Mouse (Mus musculus): ENCODE measurements at regions not wholly inside any gene's neighbourhood (a gene's known extent, or its start where the extent isn't known, plus 50 kb on each side); places are given as distances from the start of the nearest gene placed in this dataset.
"Not testable (repeated sequence)": the region's sequence is repeated elsewhere in the genome, so short reads cannot be mapped to it uniquely, and the experiment has no call there.

DNA sequence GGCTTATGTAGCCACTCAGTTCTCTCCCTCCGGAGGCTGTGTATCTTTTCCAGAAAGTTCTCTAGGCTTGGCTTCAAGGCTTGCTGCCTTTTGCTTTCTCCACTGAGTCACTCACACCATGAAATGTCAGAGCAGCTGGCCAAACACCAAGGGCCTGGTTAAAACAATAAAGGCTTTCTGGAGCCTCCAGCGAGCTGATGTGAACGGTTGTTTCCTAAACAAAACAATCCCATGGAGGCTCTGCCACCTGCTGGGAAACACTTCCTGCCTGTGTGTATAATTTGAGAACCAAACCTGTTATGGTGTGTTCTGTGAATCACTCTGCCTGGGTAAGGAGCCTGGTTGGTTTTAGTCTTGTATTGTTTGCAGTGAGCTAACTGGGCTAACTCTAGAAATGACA lies 96.7 kb upstream of the Tspan5 start:
- Histone ChIP-seq H3K36me3 (no peaks in the 10 kb centered on the region), H3K4me3 (replicated peaks) (no peak overlapping the region), H3K9ac (no peak overlapping the region), H3K4me1 (peaks cover 21% of the 10 kb centered on the region), H3K27ac (peak overlapping the region; percentile 30; the same call in 1 of the 2 replicates), H3K9me3 (replicated peaks) (no peaks in the 10 kb centered on the region), H3K27me3 (no peaks in the 10 kb centered on the region), H3K4me2 (peak overlapping the region; percentile 63)
- ATAC-seq (replicated peaks; ENCODE audit: low FRiP score): 0 out of 2 replicates have a peak, but pooled peaks have one; percentile 12
- 11% methylated on average over 3 of the region's 3 CpGs for WGBS

DNA sequence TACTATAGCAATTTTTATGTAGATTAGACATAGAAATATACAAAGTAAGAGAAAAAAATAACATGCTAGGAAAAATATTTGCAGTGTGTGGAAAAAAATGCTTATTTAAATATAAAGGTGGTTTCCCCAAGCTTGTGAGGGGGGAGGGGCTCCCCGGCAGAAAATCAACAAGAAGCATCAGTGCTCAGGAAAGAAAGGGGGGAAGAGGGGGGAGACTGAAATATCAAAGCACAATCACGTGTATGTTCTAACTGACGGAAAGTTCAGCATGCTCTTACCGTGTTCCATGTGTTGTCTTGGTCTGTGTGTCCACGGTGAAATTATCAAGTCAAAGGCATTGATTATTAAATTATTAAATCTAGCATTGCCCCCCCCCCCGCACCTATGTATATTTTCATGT lies 92.3 kb upstream of the Tspan5 start:
- no peak overlapping the region for H3K9ac ChIP-seq
- H3K4me3 ChIP-seq (replicated peaks): no peak overlapping the region
- H3K27ac ChIP-seq: no peak overlapping the region
- no peak overlapping the region for H3K4me2 ChIP-seq
- no peaks in the 10 kb centered on the region for H3K9me3 ChIP-seq (replicated peaks)
- ATAC-seq (replicated peaks; ENCODE audit: low FRiP score): no peak
- WGBS: 87% methylated on average over 6 of the region's 6 CpGs
- peaks cover 8% of the 10 kb centered on the region for H3K4me1 ChIP-seq
- no peaks in the 10 kb centered on the region for H3K36me3 ChIP-seq
- no peaks in the 10 kb centered on the region for H3K27me3 ChIP-seq

DNA sequence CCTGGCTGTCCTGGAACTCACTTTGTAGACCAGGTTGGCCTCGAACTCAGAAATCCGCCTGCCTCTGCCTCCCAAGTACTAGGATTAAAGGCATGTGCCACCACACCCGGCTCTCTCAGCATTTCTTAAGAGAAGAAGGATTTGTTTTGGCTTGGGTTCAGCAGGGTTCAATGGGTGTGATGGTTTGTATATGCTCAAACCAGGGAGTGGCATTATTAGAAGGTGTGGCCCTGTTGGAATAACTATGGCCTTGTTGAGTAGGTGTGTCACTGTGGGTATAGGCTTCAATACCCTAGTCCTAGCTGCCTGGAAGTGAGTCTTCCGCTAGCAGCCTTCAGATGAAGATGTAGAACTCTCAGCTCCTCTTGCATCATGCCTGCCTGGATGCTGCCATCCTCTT lies 91.3 kb upstream of the Tspan5 start:
- H3K4me1 ChIP-seq; H3K27ac ChIP-seq; H3K9me3 ChIP-seq (replicated peaks); H3K4me2 ChIP-seq; H3K9ac ChIP-seq; H3K4me3 ChIP-seq (replicated peaks); H3K27me3 ChIP-seq; H3K36me3 ChIP-seq; ATAC-seq (replicated peaks; ENCODE audit: low FRiP score): not testable (repeated sequence)
- 92% methylated on average over 4 of the region's 4 CpGs for WGBS

DNA sequence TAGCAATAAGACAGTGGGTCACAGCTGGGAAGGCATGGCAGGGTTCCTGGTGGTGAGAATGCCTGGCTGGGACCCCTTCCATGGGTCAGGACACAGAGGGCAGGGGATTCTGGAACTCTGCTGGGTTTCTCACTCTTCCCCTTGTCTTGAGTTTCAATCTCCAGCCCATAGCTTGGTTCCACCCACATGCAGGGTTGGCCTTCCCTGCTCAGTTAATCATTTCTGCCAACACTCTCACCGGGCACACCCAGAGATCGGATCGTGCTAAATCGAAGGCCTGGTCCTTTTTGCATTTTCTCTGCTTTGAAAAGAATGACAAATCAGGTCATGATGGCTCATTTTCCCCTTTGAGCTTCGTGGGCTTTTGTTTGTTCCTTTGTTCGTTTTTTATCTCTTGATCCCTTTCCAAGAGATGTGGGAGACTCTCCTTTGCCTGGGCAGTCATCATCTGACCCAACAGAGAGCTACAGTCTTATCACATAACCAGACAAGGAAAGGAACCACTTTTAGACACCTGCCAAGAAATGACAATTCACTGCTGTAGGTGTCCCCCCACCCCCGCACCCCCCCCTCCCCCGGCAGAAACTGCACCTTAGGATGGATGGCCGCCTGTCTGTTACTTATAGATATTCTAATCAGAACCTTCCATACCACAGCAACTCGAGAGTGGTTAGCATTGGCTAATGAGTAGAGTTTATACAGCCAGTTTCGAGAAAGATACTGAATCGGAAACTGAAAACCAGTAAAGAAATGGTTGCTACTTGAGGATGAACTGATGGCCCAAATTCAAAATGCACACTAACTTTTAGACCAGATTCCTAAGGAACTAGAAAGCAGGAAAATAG lies 90.4 kb upstream of the Tspan5 start:
- H3K36me3 ChIP-seq: no peaks in the 10 kb centered on the region
- ATAC-seq (replicated peaks; ENCODE audit: low FRiP score): no peak
- no peak overlapping the region for H3K27ac ChIP-seq
- H3K4me1 ChIP-seq: peaks cover 4% of the 10 kb centered on the region; the same call in 1 of the 2 replicates
- H3K4me3 ChIP-seq (replicated peaks): no peak overlapping the region
- no peaks in the 10 kb centered on the region for H3K9me3 ChIP-seq (replicated peaks)
- no peaks in the 10 kb centered on the region for H3K27me3 ChIP-seq
- H3K9ac ChIP-seq: no peak overlapping the region
- WGBS: 86% methylated on average over 12 of the region's 12 CpGs
- H3K4me2 ChIP-seq: no peak overlapping the region

DNA sequence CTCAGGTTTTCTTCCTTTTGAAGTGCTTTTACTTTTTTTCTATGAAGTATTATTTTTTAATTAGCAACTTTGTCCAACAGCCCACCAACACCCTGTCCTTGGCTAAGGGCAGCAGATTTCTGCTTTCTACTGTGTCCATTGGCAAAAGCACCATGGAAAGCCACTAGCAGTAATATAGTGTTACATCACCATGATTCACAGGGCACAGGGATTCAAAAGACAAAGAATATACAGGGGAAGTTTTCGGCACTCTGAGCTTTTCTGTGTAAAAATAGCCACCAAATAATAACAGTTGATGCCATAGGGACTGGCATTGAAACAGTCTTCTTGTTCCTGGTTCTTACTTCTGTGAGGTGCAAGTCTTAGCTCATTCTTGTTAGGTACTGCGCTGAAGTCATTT lies 89.8 kb upstream of the Tspan5 start:
- no peaks in the 10 kb centered on the region for H3K27me3 ChIP-seq
- WGBS: 96% methylated on average over 2 of the region's 2 CpGs
- ATAC-seq (replicated peaks; ENCODE audit: low FRiP score): no peak
- H3K36me3 ChIP-seq: no peaks in the 10 kb centered on the region
- H3K27ac ChIP-seq: no peak overlapping the region
- no peak overlapping the region for H3K4me3 ChIP-seq (replicated peaks)
- no peak overlapping the region for H3K9ac ChIP-seq
- 0 out of 2 replicates have a peak, but pooled peaks cover 4% of the 10 kb centered on the region for H3K9me3 ChIP-seq (replicated peaks)
- H3K4me1 ChIP-seq: peaks cover 4% of the 10 kb centered on the region; the same call in 1 of the 2 replicates
- no peak overlapping the region for H3K4me2 ChIP-seq

DNA sequence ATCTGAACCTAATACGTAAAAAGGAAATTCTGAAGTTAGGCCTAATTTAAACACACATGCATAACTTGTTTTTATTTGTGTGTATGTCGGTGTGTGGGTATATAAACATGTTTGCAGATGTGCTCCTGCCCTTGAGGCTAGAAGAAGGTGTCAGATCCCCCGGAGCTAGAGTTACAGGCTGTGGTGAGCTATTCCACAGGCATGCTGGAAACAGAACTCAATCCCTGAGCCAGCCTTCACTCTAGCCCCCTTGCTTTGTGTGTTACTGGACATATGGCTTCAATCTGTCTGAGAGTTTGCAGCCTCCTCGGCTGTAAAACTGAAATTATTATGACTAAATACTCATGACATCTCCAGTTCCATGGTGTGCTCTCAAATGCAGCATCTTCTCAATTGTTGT lies 89.3 kb upstream of the Tspan5 start:
- no peak overlapping the region for H3K9ac ChIP-seq
- no peak overlapping the region for H3K4me2 ChIP-seq
- ATAC-seq (replicated peaks; ENCODE audit: low FRiP score): no peak
- H3K4me1 ChIP-seq: peaks cover 4% of the 10 kb centered on the region; the same call in 1 of the 2 replicates
- H3K36me3 ChIP-seq: no peaks in the 10 kb centered on the region
- 67% methylated on average over 4 of the region's 4 CpGs for WGBS
- H3K27ac ChIP-seq: no peak overlapping the region
- H3K27me3 ChIP-seq: no peaks in the 10 kb centered on the region
- no peak overlapping the region for H3K4me3 ChIP-seq (replicated peaks)
- H3K9me3 ChIP-seq (replicated peaks): 0 out of 2 replicates have a peak, but pooled peaks cover 4% of the 10 kb centered on the region

DNA sequence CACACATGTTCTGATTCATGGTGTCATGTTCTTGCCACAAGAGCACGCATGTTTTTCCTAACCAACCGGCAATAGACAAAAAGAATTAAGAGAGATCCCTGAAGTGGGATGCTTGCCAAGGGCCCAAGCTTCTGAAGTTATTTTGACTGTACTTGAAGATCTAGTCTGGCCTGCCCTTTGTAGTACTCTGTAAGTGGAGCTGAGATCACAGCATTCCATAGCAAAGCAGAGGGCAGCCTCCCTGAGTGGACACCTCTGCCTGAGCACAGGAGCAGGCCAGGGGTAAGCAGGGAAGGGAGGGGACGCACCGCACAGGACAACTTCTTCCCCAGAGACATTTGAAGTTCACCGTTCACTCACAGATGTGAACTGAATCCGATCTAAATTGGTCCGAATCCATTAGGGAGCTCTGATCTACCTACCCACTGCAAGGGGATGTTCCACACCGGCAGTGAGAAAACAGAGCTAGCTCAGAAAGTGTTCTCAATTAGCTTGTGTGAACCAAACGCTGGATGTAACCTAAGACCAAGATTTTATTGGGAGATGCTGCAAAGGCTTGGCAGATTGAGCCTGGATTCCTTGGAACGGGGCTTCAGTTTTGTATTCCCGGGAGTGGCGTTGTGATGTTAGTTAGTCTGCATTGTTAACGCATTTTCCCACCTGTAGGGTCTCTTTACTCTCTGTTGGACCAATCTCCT lies 88.3 kb upstream of the Tspan5 start:
- H3K9me3 ChIP-seq (replicated peaks): 0 out of 2 replicates have a peak, but pooled peaks cover 4% of the 10 kb centered on the region
- WGBS: 77% methylated on average over 13 of the region's 13 CpGs

DNA sequence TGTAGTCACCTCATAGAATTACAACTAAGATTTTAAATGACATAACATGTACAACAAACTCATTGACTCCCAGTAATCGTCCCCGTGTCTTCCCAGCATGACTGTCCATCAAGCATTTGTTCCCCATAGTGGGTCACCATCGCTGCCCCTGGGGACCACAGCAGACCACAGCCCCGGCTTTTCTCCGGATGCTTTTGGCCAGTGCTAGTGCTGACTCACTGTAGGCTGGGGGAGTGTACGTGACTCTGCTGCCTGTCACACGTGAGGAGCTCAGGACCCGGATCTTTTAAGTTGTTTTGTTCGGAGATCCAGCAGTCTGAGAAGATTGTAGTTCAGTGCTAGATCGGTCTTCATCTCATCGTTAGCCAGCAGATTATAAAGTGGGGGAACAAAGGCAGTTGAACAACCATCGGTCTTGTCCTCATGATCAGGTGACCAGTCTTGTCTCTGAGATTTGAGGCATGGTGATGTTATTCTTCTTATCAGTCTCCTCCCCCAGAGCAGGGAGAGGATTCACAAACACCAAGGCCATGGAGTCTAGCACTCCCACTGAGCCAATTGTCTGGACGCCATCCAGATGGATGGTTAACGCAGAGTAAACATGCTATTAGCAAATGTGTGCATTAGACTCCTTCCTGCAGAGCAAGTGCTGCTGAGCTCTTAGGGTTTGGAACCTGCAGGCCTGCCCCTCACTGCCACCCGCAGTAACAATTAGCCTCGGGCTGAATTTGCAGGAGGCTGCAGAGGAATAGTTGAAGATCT lies 87.2 kb upstream of the Tspan5 start:
- no peak overlapping the region for H3K9ac ChIP-seq
- H3K4me1 ChIP-seq: peaks cover 4% of the 10 kb centered on the region; the same call in 1 of the 2 replicates
- H3K4me3 ChIP-seq (replicated peaks): no peak overlapping the region
- no peaks in the 10 kb centered on the region for H3K36me3 ChIP-seq
- ATAC-seq (replicated peaks; ENCODE audit: low FRiP score): peak; percentile 56; the same call in 1 of the 2 replicates
- H3K9me3 ChIP-seq (replicated peaks): 0 out of 2 replicates have a peak, but pooled peaks cover 4% of the 10 kb centered on the region
- WGBS: 68% methylated on average over 16 of the region's 16 CpGs
- no peak overlapping the region for H3K4me2 ChIP-seq
- no peak overlapping the region for H3K27ac ChIP-seq
- no peaks in the 10 kb centered on the region for H3K27me3 ChIP-seq

More for the DNA sequence above, 88.3 kb upstream of the Tspan5 start:
- H3K4me1 ChIP-seq: peaks cover 4% of the 10 kb centered on the region; the same call in 1 of the 2 replicates
- no peaks in the 10 kb centered on the region for H3K27me3 ChIP-seq
- ATAC-seq (replicated peaks; ENCODE audit: low FRiP score): no peak
- H3K9ac ChIP-seq: no peak overlapping the region
- H3K27ac ChIP-seq: no peak overlapping the region
- no peaks in the 10 kb centered on the region for H3K36me3 ChIP-seq
- H3K4me2 ChIP-seq: no peak overlapping the region
- H3K4me3 ChIP-seq (replicated peaks): no peak overlapping the region

DNA sequence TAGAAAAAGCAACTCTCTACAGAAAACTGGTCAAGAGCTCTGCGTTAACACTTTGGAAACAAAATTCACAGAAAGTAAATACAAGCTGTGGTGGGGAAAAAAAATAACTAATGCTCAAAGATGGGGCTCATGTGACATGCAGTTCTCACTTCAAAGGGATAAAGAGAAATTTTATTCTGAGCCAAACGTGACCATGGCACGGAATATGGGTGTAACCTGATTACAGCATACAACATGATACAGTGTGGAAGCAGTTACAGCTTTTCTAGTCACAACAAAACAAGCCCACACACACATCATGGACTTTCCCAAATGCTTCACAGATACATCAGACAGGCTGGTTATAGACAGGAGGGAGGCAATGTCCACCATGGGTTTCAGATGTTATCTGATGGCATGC lies 86.5 kb upstream of the Tspan5 start:
- H3K4me2 ChIP-seq: no peak overlapping the region
- no peak overlapping the region for H3K4me3 ChIP-seq (replicated peaks)
- H3K27me3 ChIP-seq: no peaks in the 10 kb centered on the region
- ATAC-seq (replicated peaks; ENCODE audit: low FRiP score): no peak
- no peak overlapping the region for H3K27ac ChIP-seq
- no peaks in the 10 kb centered on the region for H3K36me3 ChIP-seq
- WGBS: 69% methylated on average over 3 of the region's 3 CpGs
- no peak overlapping the region for H3K9ac ChIP-seq
- H3K9me3 ChIP-seq (replicated peaks): 0 out of 2 replicates have a peak, but pooled peaks cover 4% of the 10 kb centered on the region
- H3K4me1 ChIP-seq: peaks cover 4% of the 10 kb centered on the region; the same call in 1 of the 2 replicates

DNA sequence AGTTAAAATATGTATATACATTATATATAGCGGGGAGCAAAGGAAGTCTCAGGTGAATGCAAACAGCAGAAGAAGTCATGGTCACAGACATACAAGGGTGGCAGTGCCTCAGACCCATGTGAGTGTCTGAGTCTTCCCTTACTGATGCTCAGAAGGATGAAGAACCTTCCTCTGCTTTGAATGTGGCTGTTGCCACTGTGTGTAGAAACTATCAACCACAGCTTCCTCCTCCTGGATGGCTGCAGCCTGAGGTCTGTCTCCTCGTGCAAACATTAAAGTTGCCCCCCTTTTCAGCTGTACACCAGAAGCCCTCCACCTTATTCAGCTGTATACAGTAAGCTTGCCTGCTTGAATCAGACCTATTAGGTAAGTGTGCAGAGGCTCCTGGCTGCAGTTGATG lies 79.4 kb upstream of the Tspan5 start:
- Histone ChIP-seq H3K4me3 (replicated peaks) (no peak overlapping the region), H3K9ac (no peak overlapping the region), H3K4me1 (no peaks in the 10 kb centered on the region), H3K27ac (no peak overlapping the region), H3K9me3 (replicated peaks) (no peaks in the 10 kb centered on the region), H3K27me3 (no peaks in the 10 kb centered on the region), H3K36me3 (no peaks in the 10 kb centered on the region), H3K4me2 (no peak overlapping the region)
- no peak for ATAC-seq (replicated peaks; ENCODE audit: low FRiP score)
- 82% methylated on average over 2 of the region's 2 CpGs for WGBS

DNA sequence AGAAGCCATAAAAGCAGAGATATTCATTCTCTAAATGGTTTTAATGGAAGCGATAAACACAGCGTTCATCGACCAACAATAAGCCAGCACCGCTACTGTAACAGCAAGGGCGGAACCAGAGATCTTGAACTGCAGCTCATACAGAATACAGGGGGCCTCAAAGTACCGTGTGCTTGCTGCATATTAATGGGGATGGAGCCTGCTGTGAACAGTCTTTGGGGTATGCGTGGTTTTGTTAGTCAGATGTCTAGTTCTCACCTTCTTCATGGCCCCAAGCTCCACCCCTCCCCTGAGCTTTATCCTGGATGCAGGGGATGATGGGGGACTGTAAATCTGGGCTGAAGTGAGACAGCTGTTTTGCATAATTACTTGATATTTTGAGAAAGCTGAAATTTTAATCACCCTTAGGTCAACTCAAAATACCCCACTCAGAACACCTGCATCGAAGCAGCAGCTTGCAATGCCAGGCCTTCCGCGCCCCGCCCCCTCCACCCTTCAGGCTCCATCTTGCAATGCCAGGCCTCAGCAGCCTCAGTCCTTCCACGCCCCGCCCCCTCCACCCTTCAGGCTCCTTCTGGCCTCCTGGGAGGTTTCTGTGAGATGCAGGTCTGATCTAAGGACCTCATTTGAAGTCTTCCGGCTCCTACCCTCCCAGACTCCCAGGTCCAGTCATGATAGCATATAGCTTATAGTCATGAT lies 73.5 kb upstream of the Tspan5 start:
- H3K9ac ChIP-seq: no peak overlapping the region
- H3K9me3 ChIP-seq (replicated peaks): peaks cover 5% of the 10 kb centered on the region; the same call in 1 of the 2 replicates
- no peak overlapping the region for H3K27ac ChIP-seq
- no peaks in the 10 kb centered on the region for H3K27me3 ChIP-seq
- no peak overlapping the region for H3K4me3 ChIP-seq (replicated peaks)
- H3K4me2 ChIP-seq: no peak overlapping the region
- 0 out of 2 replicates have a peak, but pooled peaks cover 2% of the 10 kb centered on the region for H3K4me1 ChIP-seq
- ATAC-seq (replicated peaks; ENCODE audit: low FRiP score): no peak
- H3K36me3 ChIP-seq: no peaks in the 10 kb centered on the region
- WGBS: 85% methylated on average over 14 of the region's 14 CpGs
